Mouse (Mus musculus) megakaryocyte, adult 5-6 weeks (primary cell): ENCODE results near the gene Abhd12. TPM values are rescaled to one million over a fixed set of nuclear protein-coding genes. Genes with fewer than 3 reads are reported as not detected.

Source experiments
- ATAC-seq: 2 replicates; pipeline ENCODE4 v1.8.0; 2016; ENCODE audit warnings: mild to moderate bottlenecking, inconsistent platforms; ENCODE audit not compliant: poor library complexity, severe bottlenecking
- total RNA-seq, 2 experiments: library from RNA; stranded (forward) in 1 of 2; stranded (reverse) in 1 of 2; fragments of 153-499, 151-499 nt in 1 of 2; fragments of 221-1000, 200-1000 nt in 1 of 2; gene quantifications; 2 replicates each; pipeline versions ENCODE4 v1.2.3 to v1.2.4; 2015 to 2017

Abhd12 gene
- total RNA-seq, 2 experiments from 2014 or later: 47.4 to 51.0 TPM

- no peak for ATAC-seq
These were observed 45.6 kb downstream of the Abhd12 start for GRCm38 (mm10) chr2:150858724-150859487.

- ATAC-seq: no peak
These were observed 49.4 kb downstream of the Abhd12 start for GRCm38 (mm10) chr2:150855186-150855585.

GRCm38 (mm10) chr2:150851251-150851650, 53.3 kb downstream of the Abhd12 start:
- no peak for ATAC-seq

DNA sequence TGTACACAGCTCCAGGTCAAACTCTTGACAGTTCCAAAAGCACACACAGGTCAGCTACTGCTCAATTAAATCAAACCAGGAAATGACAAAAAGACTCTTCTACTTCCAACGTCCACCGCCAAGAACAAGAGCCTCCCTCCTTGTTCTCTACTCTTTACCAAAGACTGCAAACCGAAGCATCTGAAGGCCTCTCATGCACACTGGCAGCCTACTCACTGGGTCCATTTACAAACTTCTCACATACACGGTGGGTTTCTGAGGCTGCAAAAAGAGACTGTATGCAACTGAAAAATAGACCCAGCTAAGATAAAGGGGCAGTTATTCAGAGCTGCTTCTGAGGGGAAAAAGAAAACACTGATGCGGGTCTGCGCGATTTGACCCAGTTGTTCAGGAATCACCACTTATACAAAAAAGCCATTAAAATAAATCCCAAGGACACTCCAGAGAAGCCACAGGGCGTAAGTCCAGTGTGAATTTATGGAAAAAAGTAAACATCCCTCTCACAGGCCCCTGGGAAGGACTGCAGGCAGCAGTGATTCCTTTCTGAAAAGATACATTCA, 57.0 kb downstream of the Abhd12 start:
- no peak for ATAC-seq

GRCm38 (mm10) chr2:150844798-150845197, 59.7 kb downstream of the Abhd12 start:
- ATAC-seq: peak; percentile 56

DNA sequence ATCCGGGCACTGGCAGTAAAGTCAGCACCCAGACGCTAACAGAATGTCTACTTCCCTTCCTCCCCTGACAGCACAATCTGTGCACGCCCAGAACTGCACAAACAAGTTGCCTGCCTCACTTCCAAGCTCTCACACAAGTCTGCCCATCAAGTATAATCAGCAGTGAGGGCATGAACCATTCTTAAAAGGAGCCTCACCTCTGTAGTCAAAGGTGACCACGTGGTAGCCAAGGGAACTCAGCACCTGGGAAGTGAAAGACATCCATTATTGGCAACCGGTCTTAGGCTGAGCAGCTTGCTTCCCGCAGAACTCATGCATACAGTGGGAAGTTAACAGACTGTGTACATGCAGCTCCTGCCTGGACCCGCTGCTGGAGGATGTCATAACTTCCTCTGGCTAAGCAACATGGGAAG, 62.5 kb downstream of the Abhd12 start:
- ATAC-seq: peak; percentile 17; the same call in 1 of the 2 replicates

DNA sequence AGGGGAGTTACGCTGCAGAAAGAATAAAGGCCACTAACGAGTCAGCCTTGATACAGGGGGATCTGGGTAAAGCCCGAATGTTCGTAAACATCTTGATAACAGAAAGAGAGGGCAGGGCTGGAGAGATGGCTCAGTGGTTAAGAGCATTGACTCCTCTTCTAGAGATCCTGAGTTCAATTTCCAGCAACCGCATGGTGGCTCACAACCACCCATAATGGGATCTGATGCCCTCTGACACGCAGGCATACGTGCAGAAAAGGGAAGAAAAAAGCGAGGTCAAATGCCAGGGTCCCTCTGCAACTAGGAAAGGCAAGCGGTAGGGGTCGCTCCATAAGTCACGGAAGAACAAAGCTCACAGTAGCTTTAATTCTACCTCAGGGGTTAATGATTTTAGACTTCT, 63.4 kb downstream of the Abhd12 start:
- ATAC-seq: no peak

- ATAC-seq: no peak; the same call in 1 of the 2 replicates
These were observed 64.7 kb downstream of the Abhd12 start for GRCm38 (mm10) chr2:150839686-150840471.

DNA sequence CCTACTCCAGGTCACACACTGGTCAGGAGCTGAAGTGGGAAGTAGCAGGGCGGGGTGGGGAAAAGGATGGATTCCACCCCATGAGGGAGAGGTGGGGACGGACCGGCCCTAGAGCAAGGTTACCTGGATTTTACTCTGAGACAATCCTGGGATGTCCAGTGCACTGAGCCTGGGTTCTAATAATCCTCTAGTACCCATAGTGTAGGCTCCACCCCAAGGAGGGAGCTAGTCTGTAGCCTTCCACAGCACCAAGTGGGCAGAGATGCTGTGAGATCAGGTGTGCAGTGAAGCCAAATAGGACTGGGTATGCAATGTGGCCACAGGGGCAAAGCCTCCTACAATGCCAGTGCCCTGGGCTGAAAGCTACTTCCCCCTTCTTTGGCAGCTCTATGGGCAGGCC, 66.8 kb downstream of the Abhd12 start:
- no peak for ATAC-seq

- no peak for ATAC-seq
These were observed 67.6 kb downstream of the Abhd12 start for GRCm38 (mm10) chr2:150836906-150837305.

DNA sequence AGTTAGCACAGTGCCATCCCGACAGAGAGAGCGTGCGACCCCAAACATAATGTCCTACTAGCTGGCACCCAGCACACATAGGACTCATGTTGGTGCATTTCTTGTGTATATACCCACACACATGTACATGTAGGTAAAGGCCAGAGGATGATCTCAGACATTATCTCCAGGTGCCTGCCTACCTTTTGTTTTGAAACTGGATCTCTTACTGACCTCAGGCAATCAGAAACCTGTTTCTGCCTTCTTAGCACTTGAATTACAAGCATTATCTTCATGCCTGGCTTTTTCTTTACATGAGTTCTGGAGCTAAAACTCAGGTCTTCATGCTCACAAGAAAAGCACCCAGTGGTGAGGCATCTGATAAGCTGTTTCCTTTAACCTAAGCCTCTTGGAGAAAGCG, 68.6 kb downstream of the Abhd12 start:
- no peak for ATAC-seq

GRCm38 (mm10) chr2:150834616-150835015, 69.9 kb downstream of the Abhd12 start:
- ATAC-seq: no peak

DNA sequence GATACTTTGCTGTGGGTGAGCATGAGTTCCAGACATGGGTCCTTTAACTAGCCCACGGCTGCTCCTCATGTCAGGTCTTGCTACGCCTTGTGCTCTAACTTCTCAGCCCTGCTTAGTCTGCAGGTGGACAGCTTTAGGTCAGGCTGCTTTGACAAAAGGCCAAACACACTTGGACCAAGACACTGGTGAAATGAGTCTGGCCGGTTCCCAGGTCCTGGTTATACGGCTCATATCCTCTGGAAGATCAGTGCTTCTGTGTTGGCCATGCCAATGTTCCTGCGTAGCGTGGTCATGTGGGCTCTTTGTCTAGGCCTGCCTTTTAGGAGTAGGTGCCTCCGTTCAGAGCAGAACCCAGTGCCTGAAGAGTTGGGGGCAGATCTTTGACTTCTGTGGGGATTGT, 72.5 kb downstream of the Abhd12 start:
- no peak for ATAC-seq

DNA sequence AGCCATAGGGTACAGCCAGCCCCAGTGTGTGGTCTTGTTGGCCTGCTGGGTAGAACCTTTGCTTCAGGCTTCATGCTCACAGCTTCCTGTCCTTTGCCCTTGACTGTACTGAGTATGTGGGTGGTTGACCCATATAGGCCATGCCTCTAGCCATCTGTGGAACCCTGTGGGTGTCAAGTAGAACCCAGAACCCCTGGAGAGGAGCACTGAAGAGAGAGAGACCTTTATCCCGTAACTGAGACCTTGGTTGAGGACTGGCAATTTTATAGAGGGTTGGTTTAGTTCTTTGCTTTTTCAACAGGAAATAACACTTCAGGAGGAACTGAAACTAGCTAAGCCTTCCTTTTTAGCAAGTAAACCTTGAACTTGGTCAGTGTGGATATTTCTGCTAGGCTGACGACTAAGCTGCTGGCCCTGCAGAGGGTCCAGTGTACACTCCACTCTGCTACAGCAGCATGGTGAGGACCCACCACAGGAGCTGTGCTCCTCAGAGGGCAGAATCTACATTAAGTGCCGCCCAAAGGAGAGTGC, 73.6 kb downstream of the Abhd12 start:
- peak; percentile 68 for ATAC-seq

GRCm38 (mm10) chr2:150830011-150830410, 74.5 kb downstream of the Abhd12 start:
- no peak for ATAC-seq

GRCm38 (mm10) chr2:150828654-150829053, 75.9 kb downstream of the Abhd12 start:
- no peak for ATAC-seq

GRCm38 (mm10) chr2:150828164-150828563, 76.4 kb downstream of the Abhd12 start:
- no peak for ATAC-seq

DNA sequence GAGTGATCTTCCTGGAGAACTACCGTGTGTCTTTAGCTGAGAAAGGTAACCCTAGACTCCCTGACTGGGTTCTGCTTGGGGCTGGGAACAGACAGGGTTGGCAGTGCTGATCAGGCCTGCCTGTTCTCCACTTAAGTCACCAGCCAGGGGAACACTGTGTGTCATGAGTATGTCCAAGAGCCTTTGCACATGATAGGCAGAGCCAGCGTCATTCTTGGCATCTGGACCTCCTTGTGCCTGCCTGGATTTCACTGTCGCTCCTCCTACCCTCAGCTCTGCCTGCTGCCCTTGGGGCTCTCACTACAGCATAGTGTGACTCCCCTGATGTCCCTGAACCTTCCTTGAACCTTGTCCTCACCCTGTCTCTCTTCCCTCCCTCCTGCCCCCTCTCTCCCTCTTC, 78.1 kb downstream of the Abhd12 start:
- no peak for ATAC-seq

DNA sequence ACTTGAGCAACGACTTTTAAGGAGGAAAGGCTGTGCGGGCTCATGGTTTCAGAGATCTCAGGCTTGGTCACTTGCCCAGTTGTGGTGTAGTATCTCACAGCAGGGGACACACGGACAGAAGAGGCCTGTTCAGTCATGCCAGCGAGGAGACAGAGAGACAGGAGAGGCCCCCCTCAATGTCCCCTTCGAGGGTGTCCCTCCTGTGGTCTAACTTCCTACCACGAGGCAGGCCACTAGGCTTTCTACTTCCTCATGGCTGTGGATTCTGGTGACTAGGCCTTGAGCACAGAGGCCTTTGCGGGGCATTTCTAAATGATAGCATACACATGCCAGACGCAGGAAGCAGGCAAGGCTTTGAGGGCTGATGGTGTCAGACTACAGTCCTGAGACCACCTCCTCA, 81.6 kb downstream of the Abhd12 start:
- ATAC-seq: peak; percentile 68

GRCm38 (mm10) chr2:150820720-150821119, 83.8 kb downstream of the Abhd12 start:
- ATAC-seq: no peak

DNA sequence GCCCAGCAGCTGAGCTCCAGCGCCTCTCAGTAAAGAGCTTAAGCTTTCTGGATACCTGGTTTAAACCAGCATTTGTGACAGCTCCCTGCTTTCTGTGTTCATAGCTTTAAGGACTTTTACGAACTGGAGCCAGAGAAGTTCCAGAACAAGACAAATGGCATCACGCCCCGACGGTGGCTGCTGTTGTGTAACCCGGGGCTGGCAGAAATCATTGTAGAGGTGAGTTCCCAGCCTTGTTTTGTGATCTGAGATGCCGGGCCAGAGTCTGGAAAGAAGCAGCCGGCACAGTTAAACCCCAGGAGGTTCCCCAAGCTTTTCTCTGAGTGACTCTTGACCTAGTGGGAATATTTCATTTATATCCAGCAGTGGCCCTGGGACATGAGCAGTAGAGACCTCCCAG, 85.8 kb downstream of the Abhd12 start:
- no peak for ATAC-seq
